Comparison of ENCODE assay signal across 34 mouse cellular contexts in genomic region chr1:164060071-164060470, GRCm38 (mm10). TPM values are rescaled to one million over a fixed set of nuclear protein-coding genes. Genes with fewer than 3 reads are reported as not detected.
A peak's percentile ranks its signal among the peaks of the same experiment; 100 is the strongest.
DNase-seq lines count a peak whose midpoint lies in the region; ATAC-seq and TF ChIP-seq lines count a peak whose summit lies in the region.
"Had no signal": no experiment of that assay in that cellular context is flagged by ENCODE, and none has a peak within 500 bp of the region (broad histone marks: within the 10 kb centered on the region; RNA-seq: fewer than 3 reads in every experiment).

No protein-coding gene starts in this region.

- no peak for TF ChIP-seq CTCF in liver, postnatal 0 days (IDR thresholded peaks at IDR 0.05; ENCODE audit: low read depth)

- no peak for ATAC-seq in liver, postnatal 0 days
- ATAC-seq in liver, embryonic 12.5 days = no peak
- ATAC-seq in hematopoietic stem cell, adult 5-6 weeks (replicated peaks in 1 of 2; ENCODE audit: insufficient read depth in 1 of 2, low FRiP score in 2 of 2, low TSS enrichment in 1 of 2, low read depth in 1 of 2, poor library complexity in 2 of 2, severe bottlenecking in 2 of 2) = peak; percentile 61 to 71; a peak in 3 of 4 replicates
- ATAC-seq in monocyte, adult 5-6 weeks (replicated peaks; ENCODE audit: insufficient number of reproducible peaks, low FRiP score, low TSS enrichment, poor library complexity, severe bottlenecking) = peak; percentile 80
- ATAC-seq: activated CD4-positive, CD25-positive, alpha-beta regulatory T cell, adult 4 months; forebrain, embryonic 14.5 days; forebrain, postnatal 0 days had no signal

- TF ChIP-seq EP300 in liver, postnatal 0 days (IDR thresholded peaks at IDR 0.05; ENCODE audit: low read depth) = no peak

- H3K4me2 ChIP-seq in liver, postnatal 0 days (ENCODE audit: low read depth, low read length) = no peak overlapping the region
- no peak overlapping the region for H3K4me2 ChIP-seq in liver, embryonic 12.5 days
- H3K4me2 ChIP-seq: embryonic facial prominence, embryonic 12.5 days; embryonic facial prominence, embryonic 15.5 days; heart, embryonic 12.5 days; heart, embryonic 15.5 days; hindbrain, embryonic 12.5 days; hindbrain, embryonic 15.5 days had no signal

- H3K27me3 ChIP-seq in liver, postnatal 0 days (ENCODE audit: insufficient read depth, low read length) = no peaks in the 10 kb centered on the region
- H3K27me3 ChIP-seq in liver, embryonic 12.5 days (replicated peaks) = no peaks in the 10 kb centered on the region
- H3K27me3 ChIP-seq: embryonic facial prominence, embryonic 12.5 days; embryonic facial prominence, embryonic 15.5 days; heart, embryonic 12.5 days; heart, embryonic 15.5 days; hindbrain, embryonic 12.5 days; hindbrain, embryonic 15.5 days had no signal

- no peaks in the 10 kb centered on the region for H3K9me3 ChIP-seq in liver, postnatal 0 days (ENCODE audit: low read length)
- no peaks in the 10 kb centered on the region for H3K9me3 ChIP-seq in liver, embryonic 12.5 days (replicated peaks)
- H3K9me3 ChIP-seq: embryonic facial prominence, embryonic 12.5 days; embryonic facial prominence, embryonic 15.5 days; G1E; heart, embryonic 12.5 days; heart, embryonic 15.5 days; hindbrain, embryonic 12.5 days; hindbrain, embryonic 15.5 days had no signal

- H3K9ac ChIP-seq in liver, postnatal 0 days (replicated peaks) = no peak overlapping the region
- no peak overlapping the region for H3K9ac ChIP-seq in liver, embryonic 12.5 days
- H3K9ac ChIP-seq: embryonic facial prominence, embryonic 12.5 days; embryonic facial prominence, embryonic 15.5 days; forebrain, postnatal 0 days; heart, embryonic 12.5 days; heart, embryonic 15.5 days; hindbrain, embryonic 12.5 days; hindbrain, embryonic 15.5 days had no signal

- 60% methylated on average over 4 of the region's 4 CpGs for WGBS in liver, postnatal 0 days (ENCODE audit: insufficient replicate concordance)
- 51% methylated on average over 4 of the region's 4 CpGs for WGBS in liver, embryonic 12.5 days (ENCODE audit: insufficient replicate concordance)

- H3K27ac ChIP-seq in liver, postnatal 0 days (ENCODE audit: low read depth) = 0 out of 2 replicates have a peak overlapping the region, but pooled peaks have one; percentile 6
- no peak overlapping the region for H3K27ac ChIP-seq in liver, embryonic 12.5 days
- H3K27ac ChIP-seq: embryonic facial prominence, embryonic 12.5 days; embryonic facial prominence, embryonic 15.5 days; gastrocnemius, adult 2 months; heart, embryonic 15.5 days; hindbrain, embryonic 12.5 days; hindbrain, embryonic 15.5 days had no signal

- no peak for DNase-seq in liver, postnatal 0 days
- peak; percentile 26 for DNase-seq in MEL-GATA-1-ER (ENCODE audit: extremely low read depth, low read depth)
- no peak for DNase-seq in gastrocnemius, postnatal 25 days
- no peak for DNase-seq in kidney, postnatal 14 days
- no peak for DNase-seq in left cerebral cortex, postnatal 25 days (ENCODE audit: low spot score in 2 of 2)
- DNase-seq: adrenal gland, adult 8-10 months; adrenal gland, postnatal 25 days; B cell, adult 2 months; cerebellum, adult 11-12 months; cerebellum, adult 8-10 months; cerebellum, postnatal 10 days; cerebellum, postnatal 36 days; forebrain, postnatal 0 days; gastrocnemius, adult 2 months; gastrocnemius, postnatal 36 days; heart, postnatal 10 days; heart, postnatal 4 days had no signal

- H3K4me3 ChIP-seq in liver, postnatal 0 days (ENCODE audit: low read depth, low read length) = no peak overlapping the region
- H3K4me3 ChIP-seq in liver, embryonic 12.5 days = no peak overlapping the region
- H3K4me3 ChIP-seq: embryonic facial prominence, embryonic 12.5 days; embryonic facial prominence, embryonic 15.5 days; gastrocnemius, adult 2 months; heart, embryonic 12.5 days; heart, embryonic 15.5 days; hindbrain, embryonic 12.5 days; hindbrain, embryonic 15.5 days had no signal

- H3K4me1 ChIP-seq in liver, postnatal 0 days (ENCODE audit: insufficient read depth) = no peaks in the 10 kb centered on the region
- no peaks in the 10 kb centered on the region for H3K4me1 ChIP-seq in liver, embryonic 12.5 days
- H3K4me1 ChIP-seq: embryonic facial prominence, embryonic 12.5 days; embryonic facial prominence, embryonic 15.5 days; heart, embryonic 12.5 days; heart, embryonic 15.5 days; hindbrain, embryonic 12.5 days; hindbrain, embryonic 15.5 days had no signal

- H3K36me3 ChIP-seq in liver, postnatal 0 days (replicated peaks; ENCODE audit: insufficient read depth, low read length) = no peaks in the 10 kb centered on the region
- H3K36me3 ChIP-seq in liver, embryonic 12.5 days = no peaks in the 10 kb centered on the region
- H3K36me3 ChIP-seq: embryonic facial prominence, embryonic 12.5 days; embryonic facial prominence, embryonic 15.5 days; G1E; heart, embryonic 12.5 days; heart, embryonic 15.5 days; hindbrain, embryonic 12.5 days; hindbrain, embryonic 15.5 days had no signal

- intact Hi-C loops in left cerebral cortex, postnatal 25 days (cut with DNase I) = no loop called here

RNA-seq across cellular contexts. Expression of gene Sell, which starts 1.7 kb away (rescaled TPM):
- 10.2 and 10.8 TPM in 2 replicates for polyA plus RNA-seq in liver, postnatal 0 days (2015; fragmentation: Nextera tagmentation; extraction: Ambion mirVana)
- 2.0 and 3.2 TPM in 2 replicates for polyA plus RNA-seq in liver, embryonic 12.5 days (2016; fragmentation: Nextera tagmentation; extraction: Ambion mirVana)
- 176 and 193 TPM in 2 replicates for total RNA-seq in hematopoietic stem cell, adult 5-6 weeks (2017)
- total RNA-seq in monocyte, adult 5-6 weeks (2017) = 238 to 507 TPM (median 268 TPM) in 3 replicates
- under 1 TPM; 0.08 to 0.15 TPM for total RNA-seq in gastrocnemius, postnatal 25 days (2021)
- under 1 TPM in 1 of 2 experiments, not detected in 1; 0.18 TPM for total RNA-seq in left cerebral cortex, postnatal 25 days (2021)
- total RNA-seq: CH12.LX had no signal
- polyA plus RNA-seq: forebrain, embryonic 11.5 days; G1E; heart, embryonic 12.5 days had no signal

RNA-seq across cellular contexts. Expression of gene Sele, which starts 12.0 kb away (rescaled TPM):
- 0.06 and 0.11 TPM in 2 replicates for polyA plus RNA-seq in liver, postnatal 0 days (2015; fragmentation: Nextera tagmentation; extraction: Ambion mirVana)
- 0.05 TPM in 1 of 2 replicates, not detected in the other for polyA plus RNA-seq in liver, embryonic 12.5 days (2016; fragmentation: Nextera tagmentation; extraction: Ambion mirVana)
- total RNA-seq in hematopoietic stem cell, adult 5-6 weeks (2017) = not detected in 2 replicates
- total RNA-seq in monocyte, adult 5-6 weeks (2017) = 0.57 to 0.85 TPM in 2 of 3 replicates, not detected in the other
- total RNA-seq in gastrocnemius, postnatal 25 days (2021) = under 1 TPM in 1 of 2 experiments, not detected in 1; 0.08 TPM
- total RNA-seq in left cerebral cortex, postnatal 25 days (2021) = not detected
- total RNA-seq: CH12.LX; forebrain, postnatal 0 days; gastrocnemius, adult 2 months; gastrocnemius, postnatal 36 days had no signal
- polyA plus RNA-seq: activated CD4-positive, CD25-positive, alpha-beta regulatory T cell, adult 4 months; embryonic facial prominence, embryonic 12.5 days; forebrain, embryonic 11.5 days; forebrain, embryonic 14.5 days; forebrain, postnatal 0 days; frontal cortex, adult 2 months; G1E; hindbrain, embryonic 12.5 days; hindbrain, embryonic 15.5 days; intestine, embryonic 14.5 days had no signal

RNA-seq across cellular contexts. Expression of gene Selp, which starts 55.0 kb away (rescaled TPM):
- 1.7 and 2.1 TPM in 2 replicates for polyA plus RNA-seq in liver, postnatal 0 days (2015; fragmentation: Nextera tagmentation; extraction: Ambion mirVana)
- 0.38 and 0.41 TPM in 2 replicates for polyA plus RNA-seq in liver, embryonic 12.5 days (2016; fragmentation: Nextera tagmentation; extraction: Ambion mirVana)
- 4.6 and 5.0 TPM in 2 replicates for total RNA-seq in hematopoietic stem cell, adult 5-6 weeks (2017)
- 1.6 to 3.5 TPM (median 1.7 TPM) in 3 replicates for total RNA-seq in monocyte, adult 5-6 weeks (2017)
- total RNA-seq in gastrocnemius, postnatal 25 days (2021) = 1 to 10 TPM in 1 of 2 experiments, under 1 TPM in 1; 0.36 to 1.8 TPM
- not detected for total RNA-seq in left cerebral cortex, postnatal 25 days (2021)
- total RNA-seq: forebrain, postnatal 0 days had no signal
- polyA plus RNA-seq: brain, embryonic 14.5 days; embryonic facial prominence, embryonic 12.5 days; forebrain, embryonic 11.5 days; forebrain, embryonic 14.5 days; forebrain, postnatal 0 days; frontal cortex, adult 2 months; G1E; heart, embryonic 12.5 days; hindbrain, embryonic 12.5 days; hindbrain, embryonic 15.5 days had no signal

Comparison
In these comparisons a context has a peak if more than half of its experiments do, and no peak if none do; other contexts are left out.
1. ATAC-seq: peak in hematopoietic stem cell, adult 5-6 weeks (2 of 2) and monocyte, adult 5-6 weeks (single experiment); none in liver, postnatal 0 days (single experiment) and liver, embryonic 12.5 days (single experiment).
2. RNA of gene Sell, which starts 1.7 kb away (total RNA-seq): 238 to 507 TPM in monocyte, adult 5-6 weeks and 176 to 193 TPM in hematopoietic stem cell, adult 5-6 weeks; 0.18 TPM in left cerebral cortex, postnatal 25 days and 0.08 to 0.15 TPM in gastrocnemius, postnatal 25 days; every median in the first group is over 100 times any median in the second.